ENCODE assay signal across 19 mouse cellular contexts in the genomic region with DNA sequence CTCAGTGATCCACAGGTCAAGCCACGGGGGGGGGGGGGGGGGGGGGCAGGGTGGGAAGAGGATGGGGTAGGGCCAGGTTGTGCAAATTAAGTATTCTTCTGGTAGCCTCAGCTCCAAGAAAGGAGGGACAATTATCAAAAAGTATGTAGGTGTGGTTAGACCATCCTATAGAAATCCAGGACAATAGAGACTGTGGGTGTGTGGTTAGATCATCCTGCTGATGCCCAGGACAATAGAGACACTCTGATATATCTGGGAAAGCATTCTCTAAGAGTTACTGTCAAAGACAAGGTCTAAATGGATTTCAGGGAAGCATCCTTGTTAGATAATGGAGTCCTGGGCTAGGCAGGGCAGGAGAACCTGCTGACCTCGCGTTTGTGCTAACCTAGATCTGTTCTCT. TPM values are rescaled to one million over a fixed set of nuclear protein-coding genes. Genes with fewer than 3 reads are reported as not detected.
"Had no signal": no experiment of that assay in that cellular context is flagged by ENCODE, and none has a peak within 500 bp of the region (broad histone marks: within the 10 kb centered on the region; RNA-seq: fewer than 3 reads in every experiment).

No protein-coding gene starts in this region.

- DNase-seq: lung, adult 18-20 months; lung, embryonic 14.5 days; lung, postnatal 10 days; lung, postnatal 4 days; retina, postnatal 1 day; right cerebral cortex, adult 18-20 months; right cerebral cortex, postnatal 25 days; right cerebral cortex, postnatal 4 days; spleen, adult 18-20 months; thymus, adult 18-20 months; thymus, postnatal 25 days; thymus, postnatal 4 days had no signal

- H3K4me3 ChIP-seq: midbrain, embryonic 10.5 days; midbrain, embryonic 13.5 days; myocyte; neural tube, embryonic 13.5 days; neural tube, embryonic 15.5 days had no signal

- H3K36me3 ChIP-seq: midbrain, embryonic 10.5 days; midbrain, embryonic 13.5 days; neural tube, embryonic 13.5 days; neural tube, embryonic 15.5 days had no signal

- H3K27me3 ChIP-seq: neural tube, embryonic 13.5 days; neural tube, embryonic 15.5 days had no signal

- H3K9me3 ChIP-seq: midbrain, embryonic 10.5 days; midbrain, embryonic 13.5 days; neural tube, embryonic 13.5 days; neural tube, embryonic 15.5 days had no signal

- H3K9ac ChIP-seq: lung, embryonic 14.5 days; midbrain, embryonic 13.5 days; neural tube, embryonic 13.5 days; neural tube, embryonic 15.5 days had no signal

- H3K27ac ChIP-seq: midbrain, embryonic 10.5 days; midbrain, embryonic 13.5 days; neural tube, embryonic 13.5 days; neural tube, embryonic 15.5 days had no signal

RNA-seq across cellular contexts. Expression of a gene that starts 3.2 kb away (rescaled TPM):
- total RNA-seq: megakaryocyte, adult 5-6 weeks; megakaryocyte-erythroid progenitor cell, adult 5-6 weeks had no signal
